In the genomic region with DNA sequence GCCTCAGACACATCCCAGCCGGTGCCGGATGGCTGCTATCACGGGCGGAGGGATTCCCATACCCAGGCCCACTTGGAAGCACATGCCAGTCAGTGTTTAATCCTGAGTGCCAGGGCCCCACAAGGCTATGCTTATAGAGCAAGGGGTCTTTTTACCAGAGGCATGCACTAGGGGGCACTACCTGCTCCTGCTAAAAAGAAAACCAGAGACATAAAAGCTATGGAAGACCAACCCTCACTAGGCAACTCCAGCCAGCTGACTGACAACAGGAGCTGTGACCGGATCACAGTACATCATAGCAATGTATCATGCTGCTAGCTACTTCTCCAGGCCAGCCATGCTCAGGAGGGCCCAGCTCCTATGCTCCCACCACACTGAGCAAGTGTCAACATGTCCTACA, we compare ENCODE assay signal across 8 mouse cellular contexts. TPM values are rescaled to one million over a fixed set of nuclear protein-coding genes. Genes with fewer than 3 reads are reported as not detected.
A peak's percentile ranks its signal among the peaks of the same experiment; 100 is the strongest.
DNase-seq lines count a peak whose midpoint lies in the region; ATAC-seq and TF ChIP-seq lines count a peak whose summit lies in the region.

No protein-coding gene starts in this region.

- no peaks in the 10 kb centered on the region for H3K27me3 ChIP-seq in hindbrain, embryonic 16.5 days (replicated peaks; ENCODE audit: control insufficient read depth, insufficient read depth, low read length)
- no peaks in the 10 kb centered on the region for H3K27me3 ChIP-seq in limb, embryonic 15.5 days
- no peaks in the 10 kb centered on the region for H3K27me3 ChIP-seq in midbrain, postnatal 0 days (ENCODE audit: insufficient read depth, low read length)

- H3K4me1 ChIP-seq in hindbrain, embryonic 16.5 days (ENCODE audit: control insufficient read depth, insufficient read depth, low read depth, low read length): peaks cover 50% of the 10 kb centered on the region
- peaks cover 69% of the 10 kb centered on the region for H3K4me1 ChIP-seq in limb, embryonic 15.5 days
- peaks cover 12% of the 10 kb centered on the region for H3K4me1 ChIP-seq in midbrain, postnatal 0 days (ENCODE audit: insufficient read depth, low read length)

- no peak overlapping the region for H3K4me2 ChIP-seq in hindbrain, embryonic 16.5 days (ENCODE audit: low read length)
- no peak overlapping the region for H3K4me2 ChIP-seq in limb, embryonic 15.5 days
- H3K4me2 ChIP-seq in midbrain, postnatal 0 days (ENCODE audit: low read depth, low read length, poor library complexity, severe bottlenecking): no peak overlapping the region; the same call in 1 of the 2 replicates

- H3K9me3 ChIP-seq in hindbrain, embryonic 16.5 days (ENCODE audit: control insufficient read depth, low read length): no peaks in the 10 kb centered on the region
- H3K9me3 ChIP-seq in limb, embryonic 15.5 days: no peaks in the 10 kb centered on the region
- no peaks in the 10 kb centered on the region for H3K9me3 ChIP-seq in midbrain, postnatal 0 days (ENCODE audit: low read length)

- 42% methylated on average over 5 of the region's 5 CpGs for WGBS in hindbrain, embryonic 16.5 days
- 62% methylated on average over 5 of the region's 5 CpGs for WGBS in limb, embryonic 15.5 days
- 46% methylated on average over 5 of the region's 5 CpGs for WGBS in midbrain, postnatal 0 days

- H3K4me3 ChIP-seq in hindbrain, embryonic 16.5 days (ENCODE audit: low read length): no peak overlapping the region
- H3K4me3 ChIP-seq in limb, embryonic 15.5 days: no peak overlapping the region
- no peak overlapping the region for H3K4me3 ChIP-seq in midbrain, postnatal 0 days (ENCODE audit: low read depth, low read length)

- no peaks in the 10 kb centered on the region for H3K36me3 ChIP-seq in hindbrain, embryonic 16.5 days (ENCODE audit: control insufficient read depth, insufficient read depth, low read length)
- H3K36me3 ChIP-seq in limb, embryonic 15.5 days: no peaks in the 10 kb centered on the region
- H3K36me3 ChIP-seq in midbrain, postnatal 0 days (ENCODE audit: insufficient read depth, low read length): no peaks in the 10 kb centered on the region

- no peak overlapping the region for H3K27ac ChIP-seq in hindbrain, embryonic 16.5 days (ENCODE audit: low read depth, low read length)
- peak overlapping the region; percentile 33; the same call in 1 of the 2 replicates for H3K27ac ChIP-seq in limb, embryonic 15.5 days
- peak overlapping the region; percentile 0; the same call in 1 of the 2 replicates for H3K27ac ChIP-seq in midbrain, postnatal 0 days (ENCODE audit: low read depth, low read length)

- TF ChIP-seq CTCF in midbrain, postnatal 0 days (IDR thresholded peaks at IDR 0.05): peak; percentile 80

- peak; percentile 68 for DNase-seq in urinary bladder, postnatal 14 days (ENCODE audit: low spot score)
- DNase-seq in urinary bladder, postnatal 10 days (ENCODE audit: low spot score): no peak
- DNase-seq in cerebellum, postnatal 10 days: peak; percentile 91 to 92
- DNase-seq in gastrocnemius, postnatal 10 days: peak; percentile 63
- DNase-seq in midbrain, postnatal 0 days (ENCODE audit: low spot score): peak; percentile 90
- DNase-seq in thymus, postnatal 0 days (ENCODE audit: low spot score): peak; percentile 82

- peak; percentile 56 for ATAC-seq in hindbrain, embryonic 16.5 days
- no peak for ATAC-seq in limb, embryonic 15.5 days (ENCODE audit: insufficient number of reproducible peaks, low FRiP score, low TSS enrichment, low read depth)
- 0 out of 2 replicates have a peak, but pooled peaks have one; percentile 38 for ATAC-seq in midbrain, postnatal 0 days (ENCODE audit: low FRiP score)

- no peak overlapping the region for H3K9ac ChIP-seq in hindbrain, embryonic 16.5 days (ENCODE audit: low read depth, low read length)
- no peak overlapping the region; the same call in 1 of the 2 replicates for H3K9ac ChIP-seq in limb, embryonic 15.5 days
- no peak overlapping the region for H3K9ac ChIP-seq in midbrain, postnatal 0 days (replicated peaks; ENCODE audit: low read length, poor library complexity, severe bottlenecking)

RNA-seq across cellular contexts. Expression of a gene that starts 46.7 kb away (rescaled TPM):
- 10 to 100 TPM; 53.8 to 64.3 TPM for total RNA-seq in gastrocnemius, postnatal 10 days (2021)
- polyA plus RNA-seq in hindbrain, embryonic 16.5 days (2015; fragmentation: Nextera tagmentation; extraction: Ambion mirVana): 75.3 and 81.1 TPM in 2 replicates
- 93.1 and 97.2 TPM in 2 replicates for polyA plus RNA-seq in limb, embryonic 15.5 days (2015; fragmentation: Nextera tagmentation; extraction: Ambion mirVana)
- 40.8 and 47.3 TPM in 2 replicates for total RNA-seq in midbrain, postnatal 0 days (2014; rRNA removed)
- 120 and 124 TPM in 2 replicates for polyA plus RNA-seq in midbrain, postnatal 0 days (2015; fragmentation: Nextera tagmentation; extraction: Ambion mirVana)
- 132 and 146 TPM in 2 replicates for polyA plus RNA-seq in thymus, postnatal 0 days (2015; fragmentation: Nextera tagmentation; extraction: Ambion mirVana)

RNA-seq across cellular contexts. Expression of a gene that starts 50.5 kb away (rescaled TPM):
- total RNA-seq in gastrocnemius, postnatal 10 days (2021): 1 to 10 TPM; 7.2 to 8.8 TPM
- polyA plus RNA-seq in hindbrain, embryonic 16.5 days (2015; fragmentation: Nextera tagmentation; extraction: Ambion mirVana): 41.9 and 44.2 TPM in 2 replicates
- 24.8 and 26.4 TPM in 2 replicates for polyA plus RNA-seq in limb, embryonic 15.5 days (2015; fragmentation: Nextera tagmentation; extraction: Ambion mirVana)
- 54.5 and 70.4 TPM in 2 replicates for total RNA-seq in midbrain, postnatal 0 days (2014; rRNA removed)
- polyA plus RNA-seq in midbrain, postnatal 0 days (2015; fragmentation: Nextera tagmentation; extraction: Ambion mirVana): 36.2 and 39.5 TPM in 2 replicates
- 35.6 and 41.8 TPM in 2 replicates for polyA plus RNA-seq in thymus, postnatal 0 days (2015; fragmentation: Nextera tagmentation; extraction: Ambion mirVana)
